Mouse (Mus musculus): ENCODE data around the gene Prlhr. TPM values are rescaled to one million over a fixed set of nuclear protein-coding genes. Genes with fewer than 3 reads are reported as not detected.

Gene Prlhr
- not detected in 2 replicates for total RNA-seq (2012; rRNA removed)

DNA sequence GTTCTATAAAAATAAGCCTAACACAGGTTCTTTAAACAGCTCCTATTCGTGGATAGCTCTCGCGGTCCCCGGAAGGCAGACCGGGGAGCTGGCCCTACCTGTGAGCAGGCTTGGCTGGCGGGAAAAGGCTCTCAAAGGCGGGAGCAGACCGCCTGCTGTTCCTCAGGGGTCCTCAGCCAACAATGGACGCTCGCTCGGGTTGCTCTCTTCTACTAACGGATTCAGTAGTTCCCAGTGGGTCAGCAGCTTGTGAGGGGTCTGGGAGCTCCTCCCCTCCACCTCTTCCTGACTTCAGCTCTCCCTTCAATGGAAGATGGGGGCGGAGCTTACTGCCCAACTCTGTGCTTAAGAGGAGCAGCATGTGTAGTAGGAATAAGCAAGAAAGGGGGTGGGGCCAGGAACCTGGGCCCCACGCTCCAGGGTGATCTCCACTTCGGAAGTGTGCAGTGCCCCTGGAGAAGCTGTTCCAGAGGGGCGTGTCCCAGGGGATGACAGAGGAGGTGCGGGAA, at the start of gene Prlhr:
Gene Prlhr (minus strand): TSS at position 51 of the 509 bp plus-strand sequence.
- TF ChIP-seq ZC3H11A (IDR thresholded peaks at IDR 0.05; ENCODE audit: borderline replicate concordance, low read depth, low read length) (no peak), MAFK (IDR thresholded peaks at IDR 0.05; ENCODE audit: insufficient read depth, low read depth, low read length) (no peak), HCFC1 (IDR thresholded peaks at IDR 0.05; ENCODE audit: borderline replicate concordance, insufficient read depth, low read length) (no peak), CHD2 (IDR thresholded peaks at IDR 0.05; ENCODE audit: low read depth, low read length) (no peak), ZNF384 (IDR thresholded peaks at IDR 0.05; ENCODE audit: low read depth, low read length) (no peak)
- H3K4me3 ChIP-seq (ENCODE audit: insufficient read depth in 1 of 2, low read depth in 1 of 2, low read length in 2 of 2, poor library complexity in 1 of 2, severe bottlenecking in 1 of 2) = peak within 1 kb of the TSS; percentile 42 to 55
- in situ Hi-C loops (cut with MboI; ENCODE audit: low sequenced_read_pairs in 2 of 2, unreplicated experiment in 2 of 2) = no loop called here

DNA sequence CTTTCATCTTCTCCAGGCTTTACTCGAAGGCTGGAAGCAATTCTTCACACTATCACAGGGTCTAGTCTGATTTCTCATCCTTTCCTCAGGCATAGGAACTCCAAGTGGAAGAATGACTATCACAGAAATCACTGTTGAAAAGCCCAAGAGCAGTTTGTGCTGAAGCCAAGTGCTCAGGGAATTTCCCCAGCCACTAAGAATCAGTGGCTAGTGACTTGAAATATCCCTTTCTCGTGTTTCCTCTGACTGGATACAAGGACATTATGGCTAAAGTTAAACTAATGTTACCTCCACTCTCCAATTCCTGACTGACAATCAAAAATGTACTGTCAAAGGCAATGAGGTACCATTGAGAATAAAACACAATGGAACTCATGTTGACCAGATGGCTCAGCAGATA, 47.0 kb upstream of the Prlhr start:
- Histone ChIP-seq H3K9ac (ENCODE audit: insufficient read depth, low read depth, low read length, poor library complexity, severe bottlenecking) (no peak overlapping the region), H3K4me3 (ENCODE audit: insufficient read depth in 1 of 2, low read depth in 1 of 2, low read length in 2 of 2, poor library complexity in 1 of 2, severe bottlenecking in 1 of 2) (no peak overlapping the region), H3K9me3 (ENCODE audit: control insufficient read depth, insufficient read depth, low read depth, low read length) (no peaks in the 10 kb centered on the region), H3K36me3 (ENCODE audit: control insufficient read depth, insufficient read depth, low read length, poor library complexity, severe bottlenecking) (no peaks in the 10 kb centered on the region), H3K4me1 (ENCODE audit: control insufficient read depth in 2 of 2, insufficient read depth in 2 of 2, low read length in 2 of 2, poor library complexity in 1 of 2) (no peaks in the 10 kb centered on the region), H3K27ac (ENCODE audit: insufficient read depth, low read depth, low read length, poor library complexity, severe bottlenecking) (no peak overlapping the region)
- DNase-seq (ENCODE audit: low read depth, low spot score) = no peak
- TF ChIP-seq ZC3H11A (IDR thresholded peaks at IDR 0.05; ENCODE audit: borderline replicate concordance, low read depth, low read length) = no peak
- no peak for TF ChIP-seq ZNF384 (IDR thresholded peaks at IDR 0.05; ENCODE audit: low read depth, low read length)
- TF ChIP-seq CHD2 (IDR thresholded peaks at IDR 0.05; ENCODE audit: low read depth, low read length) = no peak
- TF ChIP-seq MAFK (IDR thresholded peaks at IDR 0.05; ENCODE audit: insufficient read depth, low read depth, low read length) = no peak
- in situ Hi-C loops (cut with MboI; ENCODE audit: low sequenced_read_pairs in 2 of 2, unreplicated experiment in 2 of 2) = no loop called here

More for the DNA sequence above, at the start of gene Prlhr:
- H3K4me1 ChIP-seq (ENCODE audit: control insufficient read depth in 2 of 2, insufficient read depth in 2 of 2, low read length in 2 of 2, poor library complexity in 1 of 2) = no peaks in the 10 kb centered on the region
- H3K9ac ChIP-seq (ENCODE audit: insufficient read depth, low read depth, low read length, poor library complexity, severe bottlenecking) = no peak within 1 kb of the TSS
- DNase-seq (ENCODE audit: low read depth, low spot score) = no peak
- H3K9me3 ChIP-seq (ENCODE audit: control insufficient read depth, insufficient read depth, low read depth, low read length) = peaks cover 6% of the 10 kb centered on the region; the same call in 1 of the 2 replicates
- no peaks in the 10 kb centered on the region for H3K36me3 ChIP-seq (ENCODE audit: control insufficient read depth, insufficient read depth, low read length, poor library complexity, severe bottlenecking)
- no peak within 1 kb of the TSS for H3K27ac ChIP-seq (ENCODE audit: insufficient read depth, low read depth, low read length, poor library complexity, severe bottlenecking)

DNA sequence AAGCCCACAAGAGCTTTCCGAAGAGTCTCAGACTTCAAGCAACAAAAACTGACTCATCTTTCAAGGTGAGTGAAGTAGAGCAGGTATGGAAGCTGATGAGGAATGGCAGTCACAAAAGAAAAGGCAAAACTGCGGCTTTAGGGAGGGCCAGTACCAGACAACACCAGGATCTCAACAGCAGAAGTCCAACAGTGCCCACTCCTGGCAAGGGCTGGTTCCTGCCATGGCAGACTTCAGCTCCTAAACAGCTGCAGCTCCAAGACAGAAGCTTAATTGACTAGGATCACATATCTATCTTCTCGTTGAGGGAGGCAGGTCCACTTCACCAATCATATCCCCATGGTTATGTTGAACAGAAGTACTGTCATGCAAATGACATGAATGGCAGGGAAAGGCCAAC, 45.3 kb upstream of the Prlhr start:
- no peak overlapping the region for H3K4me3 ChIP-seq (ENCODE audit: insufficient read depth in 1 of 2, low read depth in 1 of 2, low read length in 2 of 2, poor library complexity in 1 of 2, severe bottlenecking in 1 of 2)
- H3K9me3 ChIP-seq (ENCODE audit: control insufficient read depth, insufficient read depth, low read depth, low read length) = no peaks in the 10 kb centered on the region
- in situ Hi-C loops (cut with MboI; ENCODE audit: low sequenced_read_pairs in 2 of 2, unreplicated experiment in 2 of 2) = no loop called here
- H3K36me3 ChIP-seq (ENCODE audit: control insufficient read depth, insufficient read depth, low read length, poor library complexity, severe bottlenecking) = no peaks in the 10 kb centered on the region
- TF ChIP-seq CHD2 (IDR thresholded peaks at IDR 0.05; ENCODE audit: low read depth, low read length) (no peak), ZNF384 (IDR thresholded peaks at IDR 0.05; ENCODE audit: low read depth, low read length) (no peak), HCFC1 (IDR thresholded peaks at IDR 0.05; ENCODE audit: borderline replicate concordance, insufficient read depth, low read length) (no peak), MAFK (IDR thresholded peaks at IDR 0.05; ENCODE audit: insufficient read depth, low read depth, low read length) (no peak), ZC3H11A (IDR thresholded peaks at IDR 0.05; ENCODE audit: borderline replicate concordance, low read depth, low read length) (no peak)
- no peaks in the 10 kb centered on the region for H3K4me1 ChIP-seq (ENCODE audit: control insufficient read depth in 2 of 2, insufficient read depth in 2 of 2, low read length in 2 of 2, poor library complexity in 1 of 2)
- no peak for DNase-seq (ENCODE audit: low read depth, low spot score)
- no peak overlapping the region for H3K27ac ChIP-seq (ENCODE audit: insufficient read depth, low read depth, low read length, poor library complexity, severe bottlenecking)
- H3K9ac ChIP-seq (ENCODE audit: insufficient read depth, low read depth, low read length, poor library complexity, severe bottlenecking) = no peak overlapping the region

DNA sequence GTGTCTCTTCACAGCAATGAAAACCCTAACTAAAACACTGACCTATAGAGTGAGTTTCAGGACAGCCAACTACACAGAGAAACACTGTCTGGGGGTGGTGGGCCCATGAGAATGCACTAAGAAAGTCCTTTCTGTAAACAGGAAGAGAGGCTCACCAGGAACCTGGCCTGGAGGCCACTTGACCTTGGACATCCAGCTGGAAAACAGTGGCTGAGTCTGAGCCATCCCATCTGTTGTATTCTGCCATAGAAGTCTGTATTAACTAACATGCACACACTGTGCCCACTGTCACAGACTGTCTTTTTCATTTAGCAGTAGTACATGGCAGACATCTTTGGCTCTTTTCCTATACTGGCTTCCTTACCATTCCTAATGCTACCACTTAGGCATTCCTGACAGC, 32.1 kb upstream of the Prlhr start:
- H3K9ac ChIP-seq (ENCODE audit: insufficient read depth, low read depth, low read length, poor library complexity, severe bottlenecking) = no peak overlapping the region
- no peak for TF ChIP-seq ZC3H11A (IDR thresholded peaks at IDR 0.05; ENCODE audit: borderline replicate concordance, low read depth, low read length)
- no peak for TF ChIP-seq ZNF384 (IDR thresholded peaks at IDR 0.05; ENCODE audit: low read depth, low read length)
- no peak for TF ChIP-seq HCFC1 (IDR thresholded peaks at IDR 0.05; ENCODE audit: borderline replicate concordance, insufficient read depth, low read length)
- no peak for TF ChIP-seq CHD2 (IDR thresholded peaks at IDR 0.05; ENCODE audit: low read depth, low read length)
- TF ChIP-seq MAFK (IDR thresholded peaks at IDR 0.05; ENCODE audit: insufficient read depth, low read depth, low read length) = no peak
- H3K27ac ChIP-seq (ENCODE audit: insufficient read depth, low read depth, low read length, poor library complexity, severe bottlenecking) = no peak overlapping the region
- no peak overlapping the region for H3K4me3 ChIP-seq (ENCODE audit: insufficient read depth in 1 of 2, low read depth in 1 of 2, low read length in 2 of 2, poor library complexity in 1 of 2, severe bottlenecking in 1 of 2)
- H3K36me3 ChIP-seq (ENCODE audit: control insufficient read depth, insufficient read depth, low read length, poor library complexity, severe bottlenecking) = no peaks in the 10 kb centered on the region
- no peak for DNase-seq (ENCODE audit: low read depth, low spot score)
- in situ Hi-C loops (cut with MboI; ENCODE audit: low sequenced_read_pairs in 2 of 2, unreplicated experiment in 2 of 2) = no loop called here
- no peaks in the 10 kb centered on the region for H3K4me1 ChIP-seq (ENCODE audit: control insufficient read depth in 2 of 2, insufficient read depth in 2 of 2, low read length in 2 of 2, poor library complexity in 1 of 2)
- H3K9me3 ChIP-seq (ENCODE audit: control insufficient read depth, insufficient read depth, low read depth, low read length) = no peaks in the 10 kb centered on the region

DNA sequence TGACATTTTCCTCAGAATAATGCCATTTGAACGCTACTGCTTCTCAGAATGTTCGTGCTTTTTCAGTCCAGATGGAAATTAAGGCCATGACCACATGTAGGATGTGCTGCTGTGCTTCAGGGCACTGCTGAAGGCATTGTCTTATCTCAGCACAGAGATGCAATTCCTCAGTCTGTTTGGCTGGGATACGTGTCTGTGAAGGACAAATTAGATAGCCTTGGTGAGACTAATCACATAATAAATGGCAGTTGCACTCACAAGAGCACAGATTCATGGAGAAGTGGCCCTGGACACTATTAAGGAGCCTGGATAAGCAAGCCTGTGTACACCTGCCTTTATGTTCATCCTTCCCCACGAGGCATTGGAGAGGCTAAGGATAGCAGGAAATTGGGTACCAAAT, 29.1 kb upstream of the Prlhr start:
- in situ Hi-C loops (cut with MboI; ENCODE audit: low sequenced_read_pairs in 2 of 2, unreplicated experiment in 2 of 2) = no loop called here

More for the DNA sequence above, 29.1 kb upstream of the Prlhr start:
- Histone ChIP-seq H3K9ac (ENCODE audit: insufficient read depth, low read depth, low read length, poor library complexity, severe bottlenecking) (no peak overlapping the region), H3K4me3 (ENCODE audit: insufficient read depth in 1 of 2, low read depth in 1 of 2, low read length in 2 of 2, poor library complexity in 1 of 2, severe bottlenecking in 1 of 2) (no peak overlapping the region), H3K4me1 (ENCODE audit: control insufficient read depth in 2 of 2, insufficient read depth in 2 of 2, low read length in 2 of 2, poor library complexity in 1 of 2) (no peaks in the 10 kb centered on the region), H3K9me3 (ENCODE audit: control insufficient read depth, insufficient read depth, low read depth, low read length) (no peaks in the 10 kb centered on the region), H3K36me3 (ENCODE audit: control insufficient read depth, insufficient read depth, low read length, poor library complexity, severe bottlenecking) (no peaks in the 10 kb centered on the region), H3K27ac (ENCODE audit: insufficient read depth, low read depth, low read length, poor library complexity, severe bottlenecking) (no peak overlapping the region)
- TF ChIP-seq ZC3H11A (IDR thresholded peaks at IDR 0.05; ENCODE audit: borderline replicate concordance, low read depth, low read length) (no peak), CHD2 (IDR thresholded peaks at IDR 0.05; ENCODE audit: low read depth, low read length) (no peak), HCFC1 (IDR thresholded peaks at IDR 0.05; ENCODE audit: borderline replicate concordance, insufficient read depth, low read length) (no peak), ZNF384 (IDR thresholded peaks at IDR 0.05; ENCODE audit: low read depth, low read length) (no peak), MAFK (IDR thresholded peaks at IDR 0.05; ENCODE audit: insufficient read depth, low read depth, low read length) (no peak)
- DNase-seq (ENCODE audit: low read depth, low spot score) = no peak

Measured in ES-E14 (cell line).